In the genomic region with DNA sequence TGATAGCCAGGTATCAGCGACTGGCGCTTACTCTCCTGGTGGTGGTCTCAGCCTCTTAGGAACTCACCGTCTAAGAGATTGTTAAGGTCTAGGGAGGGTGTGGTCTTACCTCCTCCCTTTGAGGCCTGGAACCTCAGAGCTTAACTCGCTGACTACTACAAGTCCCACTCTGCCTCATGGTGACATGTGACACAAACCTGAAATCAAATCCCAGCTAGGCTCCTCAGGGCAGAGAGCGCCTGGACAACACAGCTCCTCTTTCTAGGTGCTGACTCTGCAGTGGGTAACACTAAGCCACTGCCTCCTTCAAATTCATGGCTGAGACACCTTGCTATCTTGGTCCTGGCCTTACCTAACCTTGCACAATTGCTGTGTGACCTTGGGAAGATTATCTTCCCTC, we compare ENCODE assay signal across 27 mouse cellular contexts.
"Had no signal": no experiment of that assay in that cellular context is flagged by ENCODE, and none has a peak within 500 bp of the region (broad histone marks: within the 10 kb centered on the region; RNA-seq: fewer than 3 reads in every experiment).

No protein-coding gene starts in this region.

- DNase-seq: kidney, adult 11 months; kidney, adult 18-20 months; kidney, adult 2 months; kidney, adult 8-10 months; kidney, adult 9 months; kidney, postnatal 10 days; kidney, postnatal 14 days; kidney, postnatal 36 days; layer of hippocampus, adult 9-11 months had no signal

- H3K27ac ChIP-seq: heart, embryonic 10.5 days; heart, embryonic 13.5 days; heart, embryonic 15.5 days; hindbrain, embryonic 10.5 days; hindbrain, embryonic 12.5 days; hindbrain, embryonic 13.5 days; hindbrain, embryonic 14.5 days; hindbrain, embryonic 15.5 days; hindbrain, postnatal 0 days; intestine, embryonic 15.5 days; kidney, embryonic 15.5 days; kidney, postnatal 0 days; layer of hippocampus, adult 2 months; left cerebral cortex, adult 2 months had no signal

- ATAC-seq: inflammation-experienced regulatory T-cells, adult 6 months; intestine, embryonic 15.5 days; intestine, embryonic 16.5 days; intestine, postnatal 0 days had no signal

- H3K27me3 ChIP-seq: heart, embryonic 13.5 days; heart, embryonic 15.5 days; hindbrain, embryonic 12.5 days; hindbrain, embryonic 13.5 days; hindbrain, embryonic 15.5 days; intestine, embryonic 15.5 days; kidney, embryonic 15.5 days had no signal

- H3K9me3 ChIP-seq: heart, embryonic 10.5 days; heart, embryonic 12.5 days; heart, embryonic 13.5 days; heart, embryonic 15.5 days; hindbrain, embryonic 10.5 days; hindbrain, embryonic 12.5 days; hindbrain, embryonic 13.5 days; hindbrain, embryonic 15.5 days; intestine, embryonic 15.5 days; kidney, embryonic 15.5 days had no signal

- H3K4me2 ChIP-seq: heart, embryonic 12.5 days; heart, embryonic 13.5 days; heart, embryonic 15.5 days; hindbrain, embryonic 12.5 days; hindbrain, embryonic 13.5 days; hindbrain, embryonic 14.5 days; hindbrain, embryonic 15.5 days; intestine, embryonic 15.5 days; kidney, embryonic 15.5 days had no signal

- H3K36me3 ChIP-seq: heart, embryonic 10.5 days; heart, embryonic 12.5 days; heart, embryonic 13.5 days; heart, embryonic 15.5 days; hindbrain, embryonic 10.5 days; hindbrain, embryonic 12.5 days; hindbrain, embryonic 13.5 days; hindbrain, embryonic 15.5 days; intestine, embryonic 15.5 days; kidney, embryonic 15.5 days had no signal

- H3K4me1 ChIP-seq: heart, embryonic 13.5 days; heart, embryonic 15.5 days; hindbrain, embryonic 12.5 days; hindbrain, embryonic 13.5 days; hindbrain, embryonic 15.5 days; intestine, embryonic 15.5 days; kidney, embryonic 15.5 days had no signal

- H3K9ac ChIP-seq: heart, embryonic 12.5 days; heart, embryonic 13.5 days; heart, embryonic 15.5 days; hindbrain, embryonic 12.5 days; hindbrain, embryonic 13.5 days; hindbrain, embryonic 14.5 days; hindbrain, embryonic 15.5 days; intestine, embryonic 15.5 days; kidney, embryonic 15.5 days had no signal

- H3K4me3 ChIP-seq: heart, embryonic 10.5 days; heart, embryonic 12.5 days; heart, embryonic 13.5 days; heart, embryonic 15.5 days; hindbrain, embryonic 10.5 days; hindbrain, embryonic 12.5 days; hindbrain, embryonic 13.5 days; hindbrain, embryonic 15.5 days; intestine, embryonic 15.5 days; kidney, embryonic 15.5 days; layer of hippocampus, adult 2 months; left cerebral cortex, adult 2 months had no signal
